Mouse (Mus musculus) thymus, adult 18-20 months (tissue): ENCODE results near the gene Nrip1.

ENCODE experiments used
- DNase-seq, 2 experiments: peaks; one replicate each; pipeline ENCODE4 v3.0.0; 2022; ENCODE audit warnings: mixed read lengths in 2 of 2

The Nrip1 gene

DNA sequence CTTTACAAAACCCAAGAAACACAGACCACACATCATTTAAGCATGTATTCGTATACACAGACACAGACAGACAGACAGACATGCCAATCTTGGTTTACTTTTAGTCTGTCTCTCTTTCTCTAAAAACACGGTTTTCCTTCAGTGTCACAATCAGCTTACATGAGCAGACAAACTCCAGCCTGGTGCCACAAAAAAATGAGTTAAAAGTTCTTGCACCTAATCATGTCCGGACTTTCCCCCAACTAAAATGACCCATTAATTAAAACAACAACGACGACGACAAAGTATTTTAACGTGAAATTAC, 2.1 kb downstream of the Nrip1 start:
- DNase-seq = no peak

GRCm38 (mm10) chr16:76370716-76371613, 2.7 kb downstream of the Nrip1 start:
- DNase-seq = no peak

GRCm38 (mm10) chr16:76370041-76370715, 3.4 kb downstream of the Nrip1 start:
- no peak for DNase-seq

DNA sequence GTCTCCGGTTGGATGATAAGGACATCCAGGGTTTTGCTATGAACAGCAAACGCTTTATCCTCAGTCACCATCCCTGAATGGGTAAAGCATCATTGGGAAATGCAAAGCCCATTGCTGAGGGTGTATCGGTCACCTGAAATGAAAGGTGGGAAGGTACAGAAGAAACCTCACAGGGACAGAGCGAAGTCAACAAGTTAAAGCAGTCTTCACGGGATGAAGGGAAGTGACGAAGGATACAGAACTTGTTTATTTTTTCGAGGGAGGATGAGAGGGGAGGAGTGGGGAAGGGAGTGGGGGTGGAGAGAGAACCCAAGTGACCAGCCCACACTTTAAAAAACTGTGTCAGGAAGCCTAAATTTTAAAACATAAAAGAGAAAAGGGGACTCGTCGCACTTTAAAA, 4.4 kb downstream of the Nrip1 start:
- DNase-seq = no peak

DNA sequence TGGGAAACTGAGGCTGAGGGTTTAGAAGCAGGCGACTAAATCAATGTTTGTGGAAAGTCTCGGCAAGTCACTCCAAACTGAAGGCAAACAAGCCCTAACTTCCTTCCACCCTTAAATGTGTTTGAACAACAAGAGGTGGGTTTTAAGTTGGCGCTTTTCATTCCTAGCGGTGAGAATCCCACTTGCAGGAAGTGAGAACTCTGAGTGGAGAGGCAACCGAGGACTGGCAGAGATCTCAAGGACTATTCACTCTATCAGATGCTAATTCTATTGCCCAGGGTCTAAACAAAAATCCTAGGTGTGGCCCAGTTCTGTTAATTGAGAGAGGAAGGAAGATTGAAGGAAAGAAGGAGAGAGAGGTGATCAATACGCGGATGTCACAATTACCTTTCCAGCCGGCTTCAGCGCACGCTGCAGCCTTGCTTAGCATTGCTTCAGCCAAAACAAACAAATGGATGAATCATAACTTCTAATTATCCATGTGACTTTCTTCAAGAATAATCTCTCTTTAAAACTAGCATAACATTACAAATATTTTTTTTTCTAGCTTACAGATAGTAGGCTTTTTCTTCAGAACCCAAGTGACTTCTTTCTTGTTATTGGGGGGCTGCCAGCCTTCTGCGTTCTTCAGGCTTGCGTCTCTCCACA, 6.2 kb downstream of the Nrip1 start:
- DNase-seq = no peak

DNA sequence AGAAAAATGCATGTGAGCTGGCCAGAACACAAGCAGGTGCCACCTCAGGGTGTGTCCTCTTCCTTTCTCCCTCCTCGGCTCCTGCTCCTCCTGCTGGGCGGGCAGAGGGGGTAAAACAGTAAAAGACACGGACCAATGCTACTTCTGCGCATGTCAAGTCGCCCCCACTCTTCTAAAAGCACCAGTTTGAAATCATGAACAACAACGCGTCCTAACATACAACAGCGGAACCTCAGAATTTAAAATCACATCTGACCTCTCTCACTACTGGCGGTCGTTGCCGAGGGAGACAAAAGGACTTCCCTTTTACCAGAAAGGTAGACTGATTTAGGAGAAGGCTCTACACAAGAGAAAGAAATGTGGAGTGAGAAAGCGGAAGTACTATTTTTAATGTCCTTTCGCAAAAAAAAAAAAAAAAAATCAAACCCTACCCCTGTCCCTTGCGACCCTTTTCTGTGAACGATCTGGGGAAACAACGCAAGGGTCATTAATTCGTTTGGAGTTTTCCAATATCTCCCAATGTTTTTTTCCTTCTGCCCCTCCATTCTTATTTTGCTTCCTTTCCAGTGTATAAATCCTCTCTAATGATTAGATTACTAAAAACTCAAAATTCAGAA, 7.7 kb downstream of the Nrip1 start:
- peak in 1 of 2 experiments; percentile 45 for DNase-seq

DNA sequence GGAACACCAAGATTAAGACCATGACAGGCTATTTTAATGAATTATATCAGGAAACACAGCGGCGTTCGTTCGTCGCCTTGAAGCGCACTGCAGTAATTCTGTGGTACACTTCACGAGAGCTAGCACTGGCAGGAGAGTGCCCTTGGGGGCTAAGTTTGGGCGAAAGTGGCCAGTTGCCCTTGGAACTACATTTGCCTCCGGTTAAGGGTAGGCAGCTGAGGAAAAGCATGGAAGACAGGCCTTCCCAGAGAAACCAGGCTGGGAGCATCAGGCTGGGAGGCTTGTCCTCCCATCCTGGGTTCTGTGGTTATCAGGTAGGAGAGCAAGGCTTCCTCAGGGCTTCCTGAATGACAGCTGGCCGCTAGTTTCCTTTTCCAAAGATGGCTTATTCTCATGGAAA, 8.4 kb downstream of the Nrip1 start:
- no peak for DNase-seq

GRCm38 (mm10) chr16:76363641-76364040, 10.0 kb downstream of the Nrip1 start:
- no peak for DNase-seq

GRCm38 (mm10) chr16:76362982-76363381, 10.6 kb downstream of the Nrip1 start:
- DNase-seq = no peak

DNA sequence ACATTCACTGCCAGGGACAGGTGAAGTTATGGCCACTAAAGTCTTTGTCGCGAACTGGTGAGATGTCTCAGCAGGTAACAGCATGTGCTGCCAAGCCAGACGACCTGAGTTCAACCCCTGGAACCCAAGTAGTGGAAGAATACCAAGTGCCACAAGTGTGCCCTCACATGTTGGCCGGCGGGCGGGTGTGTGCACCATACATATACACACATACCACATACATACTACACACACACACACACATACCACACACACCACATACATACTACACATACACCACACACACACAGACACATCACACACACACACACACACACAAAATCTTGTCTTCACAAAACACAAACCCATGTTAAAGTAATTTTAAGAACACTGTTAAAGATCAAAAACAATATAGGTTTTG, 13.2 kb downstream of the Nrip1 start:
- no peak for DNase-seq

- DNase-seq = no peak
These were observed 14.9 kb downstream of the Nrip1 start for GRCm38 (mm10) chr16:76358757-76359156.

- DNase-seq = no peak
These were observed 15.4 kb downstream of the Nrip1 start for GRCm38 (mm10) chr16:76358128-76358748.

DNA sequence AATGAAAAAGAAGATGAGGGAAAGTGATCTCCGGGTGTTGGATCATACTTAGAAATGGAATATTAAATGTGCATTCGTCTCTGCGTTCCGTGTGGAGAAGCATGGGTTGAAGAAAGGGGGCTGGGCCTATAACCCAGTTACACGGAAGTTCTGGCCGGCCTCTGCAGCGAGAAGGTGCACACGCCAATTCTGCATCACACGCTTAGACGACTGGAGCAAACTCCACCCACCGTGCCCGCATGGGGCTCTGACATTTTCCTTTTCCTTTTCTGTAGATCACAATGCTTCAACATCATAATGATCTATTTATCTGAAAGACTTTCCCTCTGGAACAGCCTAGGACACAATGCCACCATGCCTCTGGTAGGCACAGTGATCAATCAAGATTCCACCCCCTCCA, 16.5 kb downstream of the Nrip1 start:
- DNase-seq = no peak

DNA sequence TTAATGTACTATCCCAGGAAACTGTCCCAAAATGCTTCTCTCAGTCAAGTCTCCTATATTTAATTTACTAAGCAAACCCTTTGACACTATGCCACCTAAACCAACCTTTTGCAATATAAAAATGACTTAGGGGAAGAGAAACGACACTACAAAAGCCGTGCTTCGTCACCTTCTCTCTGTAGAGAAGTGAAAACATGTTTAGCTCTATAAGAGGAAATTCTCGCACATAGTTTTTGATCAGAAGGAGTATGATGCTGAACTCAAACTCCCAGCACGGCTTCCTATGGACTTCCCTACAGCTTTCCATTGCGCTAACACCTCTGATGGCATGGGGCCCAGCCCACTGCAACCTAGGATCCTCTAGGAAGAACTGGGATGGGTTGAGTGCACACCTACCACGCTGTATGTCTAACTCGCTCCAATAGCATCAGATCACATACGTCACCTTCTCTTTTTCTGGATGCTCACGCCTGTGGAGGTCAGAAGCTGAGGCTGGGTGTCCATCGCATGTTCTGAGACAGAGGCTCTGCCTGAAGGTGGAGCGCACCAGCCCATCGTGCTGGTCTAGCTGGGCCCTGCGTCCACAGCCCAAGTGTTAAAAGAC, 17.6 kb downstream of the Nrip1 start:
- no peak for DNase-seq

DNA sequence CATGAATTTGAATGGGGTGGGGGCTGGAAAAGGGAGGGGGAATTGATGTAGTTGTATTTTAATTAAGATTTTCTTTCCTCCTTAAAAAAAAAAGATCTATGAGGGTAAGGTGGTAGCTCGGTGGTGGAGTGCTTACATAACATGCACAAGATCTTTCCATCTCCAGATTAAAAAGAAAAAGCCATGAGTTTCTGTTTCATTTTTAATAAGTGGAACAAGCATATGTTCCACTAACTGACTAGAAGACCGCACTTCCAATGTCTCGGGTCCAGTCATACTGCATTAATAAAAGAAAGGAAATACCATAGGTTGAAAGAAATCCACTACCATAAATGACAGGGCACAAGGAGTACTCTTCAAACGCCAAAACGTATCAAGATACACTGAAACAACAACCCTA, 18.4 kb downstream of the Nrip1 start:
- no peak for DNase-seq

GRCm38 (mm10) chr16:76354841-76355240, 18.8 kb downstream of the Nrip1 start:
- no peak for DNase-seq

- peak; percentile 64 to 82 for DNase-seq
These were observed 19.3 kb downstream of the Nrip1 start for GRCm38 (mm10) chr16:76354289-76354688.

DNA sequence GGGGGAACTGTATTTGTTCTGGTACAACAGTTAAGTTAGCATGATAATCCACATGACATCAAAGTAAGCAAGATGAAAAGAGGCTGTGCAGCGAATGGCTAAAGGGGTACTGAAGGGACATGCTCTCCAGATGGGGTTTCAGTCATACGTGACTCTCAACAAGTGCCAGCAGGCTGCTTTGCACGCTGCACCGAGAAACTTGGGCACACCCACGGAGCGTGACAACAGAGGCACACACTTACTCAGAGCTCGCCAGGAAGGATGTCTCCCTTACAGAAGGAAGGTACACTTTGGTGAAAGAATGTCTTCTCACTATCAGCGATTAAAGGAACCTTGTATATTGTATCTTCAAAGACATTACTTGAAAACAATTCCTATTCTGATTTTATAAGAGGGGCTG, 22.7 kb downstream of the Nrip1 start:
- no peak for DNase-seq

DNA sequence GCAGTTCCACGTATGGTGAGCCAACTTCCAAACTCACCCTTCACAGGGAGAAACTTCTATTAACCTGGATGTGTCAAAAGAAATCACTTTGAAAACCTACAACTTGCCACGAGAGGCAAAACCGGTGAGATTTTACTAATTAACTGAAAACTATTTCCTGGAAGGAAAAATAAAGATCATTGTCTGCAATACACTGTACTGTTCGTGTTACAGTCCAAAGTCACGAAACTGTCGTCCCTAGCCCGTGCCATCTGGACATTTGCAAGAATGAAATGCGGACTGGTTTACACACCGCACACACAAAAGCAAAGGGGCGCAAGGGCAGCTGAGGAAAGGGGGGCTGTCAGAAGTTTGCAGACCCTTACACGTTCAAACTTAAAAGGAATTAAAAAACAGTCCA, 24.6 kb downstream of the Nrip1 start:
- DNase-seq = no peak

DNA sequence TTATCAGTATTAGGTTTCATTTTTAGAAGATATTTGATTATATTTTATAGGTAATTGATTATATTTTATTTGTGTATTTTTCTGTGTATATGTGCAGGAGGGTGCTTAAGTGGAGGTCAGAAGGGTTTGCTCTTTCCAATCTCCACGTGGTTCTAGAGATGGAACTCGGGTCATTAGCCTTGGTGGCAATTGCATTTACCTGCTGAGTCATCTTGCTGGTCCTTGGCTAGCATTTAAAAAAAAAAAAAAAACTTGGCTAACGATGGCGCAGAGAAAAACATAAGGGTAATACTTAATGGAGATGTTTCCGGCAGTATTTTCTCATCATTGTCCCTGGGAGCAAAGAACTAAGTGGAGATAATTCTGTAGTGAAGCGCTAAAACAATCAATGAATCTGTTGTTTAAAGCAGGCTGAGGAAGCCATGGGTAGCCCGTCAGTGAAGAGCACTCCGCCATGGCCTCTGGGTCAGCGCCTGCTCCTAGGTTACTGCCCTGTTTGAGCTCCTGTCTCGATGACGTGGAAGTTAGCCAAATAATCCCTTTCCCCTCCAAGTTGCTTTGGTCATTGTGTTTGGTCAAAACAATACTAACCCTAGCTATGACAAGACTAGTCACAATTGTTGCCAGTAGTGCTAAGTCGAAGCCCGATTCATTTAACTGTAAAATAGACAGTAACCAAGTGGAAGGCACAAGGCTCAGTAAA, 25.8 kb downstream of the Nrip1 start:
- no peak for DNase-seq

GRCm38 (mm10) chr16:76346371-76346770, 27.3 kb downstream of the Nrip1 start:
- no peak for DNase-seq
